Mouse (Mus musculus): ENCODE measurements at regions not wholly inside any gene's neighbourhood (a gene's known extent, or its start where the extent isn't known, plus 50 kb on each side); places are given as distances from the start of the nearest gene placed in this dataset.

DNA sequence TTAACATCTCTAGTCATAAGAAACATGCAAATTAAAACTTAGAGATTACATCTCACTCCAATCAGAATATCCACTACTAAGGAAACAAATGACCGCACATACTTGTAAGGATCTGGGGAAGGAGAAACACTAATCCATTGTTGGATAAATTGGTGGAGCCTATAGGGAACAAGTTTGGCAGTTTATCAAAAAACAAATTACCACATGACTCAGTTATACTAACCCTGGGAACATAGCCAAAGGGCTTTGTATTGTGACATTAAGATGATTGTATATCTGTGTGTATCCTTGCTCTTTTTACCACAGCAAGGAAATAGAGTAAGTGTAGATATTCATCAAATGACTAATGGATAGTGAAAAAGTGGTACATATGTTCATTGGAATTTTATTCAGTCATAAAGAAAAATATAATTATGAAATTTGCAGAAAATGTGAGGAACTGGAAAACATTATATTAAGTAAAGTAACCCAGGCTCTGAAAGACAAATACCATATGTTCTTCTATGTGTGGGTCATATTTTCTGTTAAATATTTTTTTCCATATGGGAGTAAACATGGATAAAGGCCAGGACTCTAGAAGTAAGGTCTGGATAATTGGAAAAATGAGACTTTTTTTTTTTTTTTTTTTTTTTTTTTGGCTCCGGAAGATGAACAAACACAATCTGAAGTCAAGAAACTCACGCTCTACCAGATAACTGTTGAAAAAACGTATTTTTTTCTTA, 430.6 kb downstream of the Dmac1 start:
- peak; percentile 1 for DNase-seq (ENCODE audit: low read depth, low spot score)

DNA sequence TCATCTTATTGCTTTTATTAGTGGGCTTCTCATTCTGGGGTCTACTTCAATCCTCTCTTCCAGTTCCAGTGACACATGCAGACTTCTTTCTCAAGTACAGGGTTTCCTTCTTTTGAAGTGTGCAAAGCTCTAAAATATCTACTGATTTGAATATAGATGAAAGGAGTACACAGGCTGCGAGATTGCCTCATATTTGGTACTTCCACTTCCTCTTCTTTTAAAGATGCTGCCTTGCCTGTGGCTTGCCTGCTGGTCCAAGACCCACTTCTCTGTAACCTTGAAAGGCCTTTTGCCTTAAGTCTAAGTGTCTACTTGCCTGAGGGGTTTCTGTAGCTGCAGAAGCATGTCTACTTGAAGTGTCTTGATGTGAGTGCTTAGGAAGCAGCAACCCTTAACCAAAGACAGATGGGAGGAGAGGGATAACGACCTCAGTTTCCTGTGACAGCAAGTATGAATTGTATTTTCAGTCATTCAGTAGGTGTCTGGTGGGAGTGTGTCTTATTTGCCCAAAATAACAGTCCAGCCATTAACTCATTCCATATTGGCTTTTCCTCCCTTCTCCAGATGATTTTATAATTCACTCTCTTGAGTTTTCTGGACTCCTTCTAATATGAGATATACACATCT, 479.8 kb downstream of the Dmac1 start:
- DNase-seq (ENCODE audit: low read depth, low spot score), result no peak

DNA sequence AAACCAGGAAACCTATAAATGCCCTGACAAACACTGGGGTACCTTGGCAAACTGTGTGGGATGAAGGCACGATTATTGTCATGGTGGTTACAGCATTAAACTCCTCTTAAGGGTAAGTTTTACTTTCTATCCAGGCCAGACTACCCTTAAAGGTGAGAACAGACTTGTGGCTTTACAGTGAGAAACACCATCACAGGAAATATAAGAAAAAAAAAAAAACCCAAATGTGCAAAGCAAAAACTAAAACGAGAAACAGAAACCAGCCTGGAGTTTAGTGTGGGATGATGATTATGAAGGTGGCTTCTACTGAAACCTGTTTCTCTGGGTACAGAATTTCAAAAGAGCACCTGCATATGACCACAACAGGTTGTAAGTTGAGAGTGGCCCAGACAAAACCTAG, 480.6 kb downstream of the Dmac1 start:
- DNase-seq (ENCODE audit: low read depth, low spot score), result no peak

DNA sequence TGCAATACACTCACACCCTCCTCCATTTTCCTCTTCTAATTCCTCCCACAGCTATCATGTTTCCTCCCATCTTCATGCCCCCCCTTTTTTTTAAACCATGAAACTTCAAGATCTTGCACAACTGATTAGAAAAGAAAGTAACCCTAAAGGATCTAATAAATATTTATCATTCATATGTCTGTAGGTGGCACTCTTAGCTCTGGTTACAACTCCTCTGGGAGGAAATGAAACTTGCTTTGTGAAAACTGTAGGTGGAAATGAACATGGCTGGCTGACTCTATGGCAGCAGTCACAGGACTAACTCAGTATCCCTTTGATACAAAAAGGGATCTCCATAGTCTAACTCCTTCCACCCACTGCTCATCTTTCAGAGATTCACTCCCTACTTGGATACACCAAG, 481.4 kb downstream of the Dmac1 start:
- DNase-seq (ENCODE audit: low read depth, low spot score), result no peak

DNA sequence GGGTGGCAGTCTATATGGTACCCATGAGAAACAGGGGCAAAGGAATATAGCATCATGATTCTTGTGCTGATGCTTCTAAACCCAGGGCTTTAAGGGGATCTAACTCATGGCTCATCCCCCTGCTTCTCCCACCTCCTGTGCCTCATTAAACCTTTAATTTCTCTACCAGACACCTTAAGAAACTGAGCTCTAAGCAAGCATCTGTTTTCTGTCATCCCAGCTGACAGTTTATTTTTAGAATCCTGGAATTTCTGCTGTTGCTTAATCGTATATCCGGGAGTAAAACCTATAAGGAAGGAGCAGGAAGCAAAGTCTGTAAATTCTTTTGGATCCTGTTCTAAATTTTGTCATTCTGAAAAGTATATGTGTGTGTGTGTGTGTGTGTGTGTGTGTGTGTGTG, 505.7 kb downstream of the Kdm4c start:
- DNase-seq (ENCODE audit: low read depth, low spot score), result no peak

DNA sequence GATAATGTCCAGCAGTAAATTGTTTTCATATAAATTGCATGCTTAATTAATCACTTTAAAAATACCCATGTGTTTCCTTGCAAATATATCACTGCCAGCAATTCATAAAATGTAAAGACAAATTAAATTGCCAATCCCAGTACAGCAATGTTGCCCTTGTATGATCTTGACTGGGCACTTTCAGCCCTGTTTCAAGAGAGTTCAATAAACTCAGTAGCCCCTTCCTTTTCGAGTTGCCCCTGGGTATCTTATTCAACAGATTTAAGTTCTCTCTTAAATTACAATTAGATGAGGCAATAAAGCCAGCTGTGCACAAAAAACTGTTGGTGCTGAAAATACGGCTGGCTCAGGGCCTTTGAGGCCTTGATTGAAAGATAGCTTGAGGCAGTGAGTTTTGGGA, 497.3 kb downstream of the Kdm4c start:
- no peak for DNase-seq (ENCODE audit: low read depth, low spot score)

Measured in 3T3-L1 (cell line).